Mouse (Mus musculus): Measurements from ENCODE around the gene Snd1. TPM values are rescaled to one million over a fixed set of nuclear protein-coding genes. Genes with fewer than 3 reads are reported as not detected.

The Snd1 gene
- polyA plus RNA-seq, 1 experiment from 2014 or later: 82.0 TPM

- no peaks in the 10 kb centered on the region for H3K9me3 ChIP-seq
- H3K9ac ChIP-seq: no peak overlapping the region
- ATAC-seq (replicated peaks): no peak
- no peak overlapping the region for H3K4me2 ChIP-seq
- no peak overlapping the region for H3K27ac ChIP-seq
- 96% methylated on average over 3 of the region's 3 CpGs for WGBS
- H3K36me3 ChIP-seq (replicated peaks): no peaks in the 10 kb centered on the region
- no peaks in the 10 kb centered on the region for H3K27me3 ChIP-seq (replicated peaks)
- H3K4me1 ChIP-seq: peaks cover 16% of the 10 kb centered on the region
- H3K4me3 ChIP-seq: no peak overlapping the region
Measured at GRCm38 (mm10) chr6:28866206-28866605, 391.3 kb downstream of the Snd1 start.

DNA sequence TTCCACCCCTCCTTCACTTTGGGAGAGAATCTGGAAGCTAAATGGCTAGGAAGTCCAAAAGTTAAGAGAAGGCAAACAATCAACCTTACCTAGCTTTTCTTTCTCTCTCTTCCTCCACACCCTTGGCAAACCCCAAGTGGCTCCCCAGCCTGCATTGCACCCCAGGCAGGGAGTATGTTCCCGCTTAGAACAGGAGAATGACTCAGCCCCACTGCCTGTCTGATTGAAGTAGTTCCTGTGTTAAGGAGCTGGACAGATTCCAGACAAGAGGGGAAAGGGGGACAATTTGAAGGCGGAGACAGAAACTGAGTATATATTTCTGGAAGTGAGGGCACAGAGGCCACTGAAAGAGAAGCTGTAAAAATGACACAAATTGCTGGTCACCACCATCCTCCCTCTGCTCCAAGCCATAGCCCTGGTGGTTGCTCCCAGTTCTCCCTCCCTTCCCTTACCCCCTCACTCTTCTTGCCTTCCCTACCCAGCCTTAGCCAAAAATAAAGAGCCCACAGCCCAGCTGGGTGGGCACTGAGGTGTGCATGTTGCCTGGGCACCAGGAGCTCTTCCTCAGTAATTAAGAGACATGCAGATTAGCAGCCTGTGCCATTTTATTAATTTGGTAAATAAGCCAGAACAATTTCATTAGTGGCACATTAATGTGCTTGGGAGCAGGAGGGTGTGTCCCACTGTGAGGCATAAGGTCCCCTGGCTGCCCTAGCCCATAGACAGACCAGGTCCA lies 392.7 kb downstream of the Snd1 start:
- 64% methylated on average over 2 of the region's 2 CpGs for WGBS
- no peak overlapping the region for H3K9ac ChIP-seq
- H3K36me3 ChIP-seq (replicated peaks): no peaks in the 10 kb centered on the region
- no peaks in the 10 kb centered on the region for H3K27me3 ChIP-seq (replicated peaks)
- no peak overlapping the region for H3K27ac ChIP-seq
- H3K4me2 ChIP-seq: no peak overlapping the region
- peaks cover 19% of the 10 kb centered on the region for H3K4me1 ChIP-seq
- no peaks in the 10 kb centered on the region for H3K9me3 ChIP-seq
- ATAC-seq (replicated peaks): no peak
- no peak overlapping the region for H3K4me3 ChIP-seq

- Histone ChIP-seq H3K4me3 (no peak overlapping the region), H3K9ac (no peak overlapping the region), H3K4me2 (no peak overlapping the region), H3K27me3 (replicated peaks) (no peaks in the 10 kb centered on the region), H3K4me1 (peaks cover 19% of the 10 kb centered on the region; the same call in 1 of the 2 replicates), H3K36me3 (replicated peaks) (no peaks in the 10 kb centered on the region), H3K27ac (no peak overlapping the region), H3K9me3 (no peaks in the 10 kb centered on the region)
- WGBS: 89% methylated on average over 5 of the region's 5 CpGs
- ATAC-seq (replicated peaks): no peak
Measured at GRCm38 (mm10) chr6:28871725-28872420, 396.9 kb downstream of the Snd1 start.

DNA sequence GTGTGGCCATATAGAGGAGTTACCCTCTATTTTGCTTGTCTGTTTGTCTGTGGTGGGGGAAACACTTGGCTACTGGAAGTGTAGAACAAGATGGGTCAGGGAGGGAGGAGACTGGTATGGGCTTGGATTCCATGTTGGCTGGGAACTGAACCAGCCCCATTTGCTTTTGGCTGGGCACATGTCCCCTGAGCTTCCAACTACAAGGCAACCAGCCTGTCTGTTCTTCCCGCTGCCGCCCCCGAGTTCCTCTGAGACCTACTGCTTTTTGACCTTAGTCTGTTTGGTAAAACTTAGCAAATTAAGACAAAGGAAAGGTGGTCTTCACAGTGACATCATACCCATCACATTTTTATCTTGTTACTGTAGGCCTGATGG lies 397.5 kb downstream of the Snd1 start:
- Histone ChIP-seq H3K36me3 (replicated peaks) (no peaks in the 10 kb centered on the region), H3K4me2 (no peak overlapping the region), H3K9me3 (no peaks in the 10 kb centered on the region), H3K9ac (no peak overlapping the region), H3K4me3 (no peak overlapping the region), H3K27me3 (replicated peaks) (no peaks in the 10 kb centered on the region), H3K4me1 (peaks cover 24% of the 10 kb centered on the region; the same call in 1 of the 2 replicates), H3K27ac (no peak overlapping the region)
- 90% methylated on average over 3 of the region's 3 CpGs for WGBS
- ATAC-seq (replicated peaks): no peak

DNA sequence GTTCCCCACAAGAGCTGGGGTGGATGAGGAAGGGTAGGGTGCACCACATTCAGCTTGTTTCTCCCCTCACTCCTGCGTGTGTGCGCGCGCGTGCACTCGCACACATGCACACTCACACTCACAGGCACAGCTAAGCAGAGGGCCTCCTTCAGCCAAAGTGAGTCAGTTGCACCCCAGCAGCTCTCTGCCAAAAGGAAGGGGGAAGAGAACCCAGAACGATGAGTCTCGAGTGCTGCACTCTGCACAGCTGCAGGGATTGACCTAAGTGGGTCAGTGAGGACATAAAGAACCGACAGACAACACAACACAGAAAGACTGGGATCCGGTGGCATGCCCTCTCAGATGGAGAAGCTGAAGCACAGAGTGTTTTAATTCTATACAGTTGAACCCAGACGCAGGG lies 399.1 kb downstream of the Snd1 start:
- Histone ChIP-seq H3K36me3 (replicated peaks) (no peaks in the 10 kb centered on the region), H3K27me3 (replicated peaks) (no peaks in the 10 kb centered on the region), H3K27ac (no peak overlapping the region), H3K9ac (no peak overlapping the region), H3K4me1 (peaks cover 38% of the 10 kb centered on the region), H3K4me3 (no peak overlapping the region), H3K9me3 (no peaks in the 10 kb centered on the region), H3K4me2 (no peak overlapping the region)
- no peak for ATAC-seq (replicated peaks)
- WGBS: 74% methylated on average over 11 of the region's 11 CpGs

GRCm38 (mm10) chr6:28874759-28875158 lies 399.8 kb downstream of the Snd1 start:
- Histone ChIP-seq H3K9me3 (no peaks in the 10 kb centered on the region), H3K9ac (no peak overlapping the region), H3K4me1 (peaks cover 38% of the 10 kb centered on the region), H3K27me3 (replicated peaks) (no peaks in the 10 kb centered on the region), H3K27ac (no peak overlapping the region), H3K4me3 (no peak overlapping the region), H3K36me3 (replicated peaks) (no peaks in the 10 kb centered on the region), H3K4me2 (no peak overlapping the region)
- no peak for ATAC-seq (replicated peaks)
- 94% methylated on average over 5 of the region's 5 CpGs for WGBS

GRCm38 (mm10) chr6:28875333-28875732 lies 400.4 kb downstream of the Snd1 start:
- Histone ChIP-seq H3K4me2 (no peak overlapping the region), H3K27ac (no peak overlapping the region), H3K9ac (no peak overlapping the region), H3K4me3 (no peak overlapping the region), H3K4me1 (peaks cover 38% of the 10 kb centered on the region), H3K36me3 (replicated peaks) (no peaks in the 10 kb centered on the region), H3K27me3 (replicated peaks) (no peaks in the 10 kb centered on the region), H3K9me3 (no peaks in the 10 kb centered on the region)
- 87% methylated on average over 1 of the region's 1 CpGs for WGBS
- ATAC-seq (replicated peaks): no peak

DNA sequence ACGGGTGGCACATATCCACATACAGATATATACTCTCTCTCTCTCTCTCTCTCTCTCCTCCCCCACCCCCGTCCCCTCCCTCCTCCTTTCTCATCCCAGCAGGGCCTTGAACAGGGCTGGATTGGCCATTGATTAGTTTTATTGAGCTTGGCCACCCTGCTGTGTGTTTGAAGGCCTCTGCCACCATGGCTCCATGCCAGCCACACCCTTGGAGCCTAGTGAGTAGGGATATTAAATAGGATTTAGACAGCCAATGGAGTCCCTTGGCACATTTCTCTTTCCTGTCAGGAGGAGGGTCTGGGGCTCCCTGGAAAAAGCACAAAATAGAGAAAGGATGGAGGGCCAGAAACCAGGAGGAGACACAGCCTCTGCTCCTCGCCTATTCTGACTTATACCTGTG lies 401.6 kb downstream of the Snd1 start:
- Histone ChIP-seq H3K9ac (no peak overlapping the region), H3K27me3 (replicated peaks) (no peaks in the 10 kb centered on the region), H3K36me3 (replicated peaks) (no peaks in the 10 kb centered on the region), H3K27ac (0 out of 2 replicates have a peak overlapping the region, but pooled peaks have one; percentile 31), H3K4me1 (peaks cover 46% of the 10 kb centered on the region), H3K4me2 (no peak overlapping the region), H3K4me3 (no peak overlapping the region), H3K9me3 (no peaks in the 10 kb centered on the region)
- peak; percentile 5; the same call in 1 of the 2 replicates for ATAC-seq (replicated peaks)
- WGBS: 23% methylated on average over 3 of the region's 3 CpGs

DNA sequence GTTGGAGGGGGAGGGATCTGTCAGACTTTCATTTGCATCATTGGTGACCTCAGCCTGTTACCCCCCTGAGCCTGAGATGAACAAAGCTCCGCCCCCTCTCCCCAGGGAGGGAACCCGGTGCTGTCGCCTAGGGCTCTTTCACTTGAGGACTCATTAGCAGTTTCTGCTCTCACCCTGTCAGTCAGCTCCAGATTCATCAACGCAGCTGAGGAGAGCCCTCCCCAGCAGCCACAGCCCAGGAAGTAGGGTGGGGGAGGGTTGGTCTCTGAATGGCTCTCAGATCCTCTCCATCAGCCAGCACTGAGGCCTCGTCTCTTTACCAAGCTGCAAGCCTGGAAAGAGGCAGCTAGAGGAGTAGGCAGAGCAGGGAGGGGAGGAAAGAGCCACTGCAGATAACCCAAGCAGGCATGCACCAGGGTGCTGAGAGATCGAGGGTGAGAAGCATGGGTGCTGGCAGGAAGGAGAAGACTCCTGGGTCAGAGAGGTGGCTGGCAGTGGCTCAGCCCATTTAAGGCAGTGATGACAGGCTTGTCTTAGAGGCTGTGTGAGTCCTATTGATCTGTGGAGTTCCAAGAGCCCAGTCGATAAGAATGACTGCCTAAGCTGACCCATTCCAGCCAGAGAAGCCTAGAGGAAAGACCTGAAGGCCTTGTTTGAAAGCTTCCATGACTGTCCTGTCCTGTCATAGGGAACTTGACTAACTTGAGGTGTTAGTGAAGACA lies 403.2 kb downstream of the Snd1 start:
- H3K4me1 ChIP-seq: peaks cover 38% of the 10 kb centered on the region
- no peaks in the 10 kb centered on the region for H3K27me3 ChIP-seq (replicated peaks)
- no peak overlapping the region for H3K9ac ChIP-seq
- 16% methylated on average over 7 of the region's 7 CpGs for WGBS
- peak; percentile 77 for ATAC-seq (replicated peaks)
- H3K27ac ChIP-seq: peak overlapping the region; percentile 49; the same call in 1 of the 2 replicates
- no peaks in the 10 kb centered on the region for H3K36me3 ChIP-seq (replicated peaks)
- no peaks in the 10 kb centered on the region for H3K9me3 ChIP-seq
- H3K4me3 ChIP-seq: no peak overlapping the region
- no peak overlapping the region for H3K4me2 ChIP-seq

GRCm38 (mm10) chr6:28879315-28879714 lies 404.4 kb downstream of the Snd1 start:
- no peak overlapping the region for H3K9ac ChIP-seq
- WGBS: 68% methylated on average over 8 of the region's 8 CpGs
- H3K27ac ChIP-seq: no peak overlapping the region
- H3K36me3 ChIP-seq (replicated peaks): no peaks in the 10 kb centered on the region
- H3K4me3 ChIP-seq: no peak overlapping the region
- no peaks in the 10 kb centered on the region for H3K27me3 ChIP-seq (replicated peaks)
- H3K9me3 ChIP-seq: no peaks in the 10 kb centered on the region
- H3K4me2 ChIP-seq: no peak overlapping the region
- peaks cover 31% of the 10 kb centered on the region for H3K4me1 ChIP-seq
- no peak for ATAC-seq (replicated peaks)

DNA sequence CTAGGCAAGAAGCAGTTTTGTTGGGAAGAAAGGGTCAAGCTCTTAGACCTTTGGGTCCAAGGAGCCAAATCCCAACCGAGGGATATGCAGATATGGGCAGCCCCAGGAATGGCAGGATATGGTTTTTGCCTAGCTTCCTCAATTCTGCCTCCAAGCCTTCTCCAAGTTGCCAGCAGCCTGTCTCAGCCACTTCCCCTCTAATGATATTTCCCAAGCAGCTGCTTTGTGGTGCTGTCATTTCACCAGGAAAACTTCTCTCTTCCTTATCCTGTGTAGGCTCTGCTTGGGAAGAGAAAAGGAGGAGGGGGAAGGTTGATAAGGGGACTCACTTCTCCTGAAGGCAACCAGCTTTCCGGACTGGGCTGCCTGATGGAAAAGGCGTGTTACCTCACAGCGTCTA lies 406.0 kb downstream of the Snd1 start:
- Histone ChIP-seq H3K36me3 (replicated peaks) (no peaks in the 10 kb centered on the region), H3K4me2 (no peak overlapping the region), H3K4me1 (peaks cover 31% of the 10 kb centered on the region), H3K9ac (no peak overlapping the region), H3K9me3 (no peaks in the 10 kb centered on the region), H3K27ac (no peak overlapping the region), H3K27me3 (replicated peaks) (no peaks in the 10 kb centered on the region), H3K4me3 (no peak overlapping the region)
- WGBS: 87% methylated on average over 4 of the region's 4 CpGs
- no peak for ATAC-seq (replicated peaks)

- Histone ChIP-seq H3K4me2 (no peak overlapping the region), H3K27me3 (replicated peaks) (no peaks in the 10 kb centered on the region), H3K9me3 (no peaks in the 10 kb centered on the region), H3K27ac (no peak overlapping the region), H3K4me3 (no peak overlapping the region), H3K36me3 (replicated peaks) (no peaks in the 10 kb centered on the region), H3K4me1 (peaks cover 11% of the 10 kb centered on the region), H3K9ac (no peak overlapping the region)
- 78% methylated on average over 5 of the region's 5 CpGs for WGBS
- no peak for ATAC-seq (replicated peaks)
Measured at GRCm38 (mm10) chr6:28883518-28883917, 408.6 kb downstream of the Snd1 start.
